Mouse (Mus musculus): Measurements from ENCODE around the gene Ado. TPM values are rescaled to one million over a fixed set of nuclear protein-coding genes. Genes with fewer than 3 reads are reported as not detected.
A peak's percentile ranks its signal among the peaks of the same experiment; 100 is the strongest.

Ado gene
- polyA plus RNA-seq, 1 experiment from 2014 or later, result 69.9 TPM

DNA sequence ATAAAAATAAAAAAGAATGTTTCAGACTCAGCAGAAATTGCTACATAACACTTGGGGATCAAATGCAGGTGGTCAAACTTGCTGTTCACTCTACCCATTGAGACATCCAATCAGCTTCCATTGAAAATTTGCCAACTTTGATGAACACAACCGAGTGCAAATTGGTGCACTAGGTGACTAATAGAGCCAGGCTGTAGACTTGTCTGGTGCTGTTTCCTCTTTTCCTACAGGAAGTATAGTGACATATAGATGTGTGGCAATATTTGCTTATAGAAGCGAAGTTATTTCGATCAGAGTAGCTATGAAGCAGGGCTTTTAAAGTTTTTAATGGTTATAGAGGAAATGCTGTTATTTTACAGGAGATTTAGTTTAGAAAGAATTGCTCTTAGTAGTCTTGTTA lies 30.0 kb downstream of the Ado start:
- ATAC-seq (ENCODE audit: insufficient read depth) (no peak), DNase-seq (no peak)
- Histone ChIP-seq H3K4me1 (ENCODE audit: insufficient read depth) (no peaks in the 10 kb centered on the region), H3K4me3 (ENCODE audit: low read depth, low read length) (no peak overlapping the region), H3K27me3 (ENCODE audit: insufficient read depth, low read length) (no peaks in the 10 kb centered on the region), H3K36me3 (ENCODE audit: insufficient read depth) (no peaks in the 10 kb centered on the region), H3K4me2 (no peak overlapping the region), H3K9ac (no peak overlapping the region), H3K27ac (ENCODE audit: low read depth) (no peak overlapping the region), H3K9me3 (ENCODE audit: low read depth, low read length) (no peaks in the 10 kb centered on the region)
- WGBS, result 79% methylated on average over 3 of the region's 3 CpGs
- TF ChIP-seq CTCF (IDR thresholded peaks at IDR 0.05; ENCODE audit: low read depth), result no peak

DNA sequence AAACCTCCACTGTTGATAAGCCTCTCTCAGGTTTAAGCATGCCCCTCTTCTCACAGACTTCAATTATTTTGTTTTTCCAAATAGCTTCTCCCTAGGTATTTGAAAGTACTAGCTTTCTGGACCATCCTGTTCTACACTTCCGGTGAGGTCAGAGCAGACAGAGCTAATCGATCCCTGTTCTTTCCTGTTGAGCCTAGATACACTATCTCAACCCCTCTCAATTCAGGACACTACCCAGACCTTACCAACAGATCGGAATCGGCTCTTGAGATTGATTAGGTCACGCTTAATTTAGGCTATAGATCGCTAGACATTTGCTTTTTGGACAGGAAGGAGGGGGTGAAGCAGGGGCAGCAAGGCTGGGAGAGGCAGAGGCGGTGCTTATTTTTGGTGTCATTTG lies 35.9 kb downstream of the Ado start:
- Histone ChIP-seq H3K4me3 (ENCODE audit: low read depth, low read length) (no peak overlapping the region), H3K4me2 (no peak overlapping the region), H3K36me3 (ENCODE audit: insufficient read depth) (no peaks in the 10 kb centered on the region), H3K9ac (no peak overlapping the region), H3K27me3 (ENCODE audit: insufficient read depth, low read length) (no peaks in the 10 kb centered on the region), H3K27ac (ENCODE audit: low read depth) (no peak overlapping the region), H3K4me1 (ENCODE audit: insufficient read depth) (no peaks in the 10 kb centered on the region), H3K9me3 (ENCODE audit: low read depth, low read length) (no peaks in the 10 kb centered on the region)
- no peak for ATAC-seq (ENCODE audit: insufficient read depth)
- WGBS, result 54% methylated on average over 7 of the region's 7 CpGs
- no peak for DNase-seq
- TF ChIP-seq CTCF (IDR thresholded peaks at IDR 0.05; ENCODE audit: low read depth), result no peak

DNA sequence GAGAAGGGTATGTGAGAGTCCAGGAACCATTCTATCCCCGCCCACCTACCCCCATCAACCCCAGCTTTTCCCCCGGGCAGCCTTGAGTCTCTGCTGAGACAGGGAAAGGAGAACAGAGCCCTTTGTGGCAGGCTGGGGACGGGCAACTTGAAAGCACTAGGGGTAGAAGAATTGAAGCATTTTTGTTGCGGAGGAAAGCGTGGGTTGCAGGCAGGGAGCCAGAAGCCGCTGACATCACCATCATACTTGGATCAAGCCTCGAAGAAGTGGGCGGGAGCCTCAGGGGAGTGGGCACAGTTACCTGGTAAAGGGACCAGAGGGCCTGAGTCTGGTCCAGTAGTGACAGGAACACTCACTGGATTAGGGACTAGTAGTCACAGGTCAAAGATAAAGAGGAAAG lies 36.5 kb downstream of the Ado start:
- H3K4me1 ChIP-seq (ENCODE audit: insufficient read depth), result no peaks in the 10 kb centered on the region
- H3K36me3 ChIP-seq (ENCODE audit: insufficient read depth), result no peaks in the 10 kb centered on the region
- H3K9me3 ChIP-seq (ENCODE audit: low read depth, low read length), result no peaks in the 10 kb centered on the region
- no peak overlapping the region for H3K9ac ChIP-seq
- TF ChIP-seq CTCF (IDR thresholded peaks at IDR 0.05; ENCODE audit: low read depth), result no peak
- no peak overlapping the region for H3K4me3 ChIP-seq (ENCODE audit: low read depth, low read length)
- 68% methylated on average over 8 of the region's 8 CpGs for WGBS
- no peak overlapping the region for H3K4me2 ChIP-seq
- ATAC-seq (ENCODE audit: insufficient read depth), result no peak
- peak; percentile 23 for DNase-seq
- H3K27me3 ChIP-seq (ENCODE audit: insufficient read depth, low read length), result no peaks in the 10 kb centered on the region
- H3K27ac ChIP-seq (ENCODE audit: low read depth), result no peak overlapping the region

DNA sequence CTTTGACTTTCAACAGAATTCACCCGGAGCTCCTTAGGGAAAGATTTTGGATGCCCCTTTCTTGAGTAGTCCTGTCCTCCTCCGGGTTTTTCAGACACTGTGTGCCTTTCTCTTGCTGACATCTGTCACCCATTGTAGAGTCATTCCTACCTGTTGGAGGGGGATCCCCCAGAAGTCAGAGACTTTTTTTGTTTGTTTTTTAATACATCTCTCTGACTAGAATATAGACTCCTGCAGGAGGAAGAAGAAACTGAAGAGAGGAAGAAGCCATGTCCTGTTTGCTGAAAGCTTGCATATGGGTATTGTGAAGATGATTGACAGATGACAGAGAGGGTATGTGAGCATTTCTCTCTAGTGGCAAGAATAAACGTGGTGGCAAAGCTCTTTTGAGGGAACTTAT lies 43.5 kb downstream of the Ado start:
- DNase-seq, result no peak
- Histone ChIP-seq H3K27ac (ENCODE audit: low read depth) (no peak overlapping the region), H3K4me3 (ENCODE audit: low read depth, low read length) (no peak overlapping the region), H3K4me2 (no peak overlapping the region), H3K4me1 (ENCODE audit: insufficient read depth) (no peaks in the 10 kb centered on the region), H3K36me3 (ENCODE audit: insufficient read depth) (no peaks in the 10 kb centered on the region), H3K9me3 (ENCODE audit: low read depth, low read length) (no peaks in the 10 kb centered on the region), H3K27me3 (ENCODE audit: insufficient read depth, low read length) (no peaks in the 10 kb centered on the region), H3K9ac (no peak overlapping the region)
- 55% methylated on average over 3 of the region's 3 CpGs for WGBS
- no peak for ATAC-seq (ENCODE audit: insufficient read depth)
- TF ChIP-seq CTCF (IDR thresholded peaks at IDR 0.05; ENCODE audit: low read depth), result no peak

DNA sequence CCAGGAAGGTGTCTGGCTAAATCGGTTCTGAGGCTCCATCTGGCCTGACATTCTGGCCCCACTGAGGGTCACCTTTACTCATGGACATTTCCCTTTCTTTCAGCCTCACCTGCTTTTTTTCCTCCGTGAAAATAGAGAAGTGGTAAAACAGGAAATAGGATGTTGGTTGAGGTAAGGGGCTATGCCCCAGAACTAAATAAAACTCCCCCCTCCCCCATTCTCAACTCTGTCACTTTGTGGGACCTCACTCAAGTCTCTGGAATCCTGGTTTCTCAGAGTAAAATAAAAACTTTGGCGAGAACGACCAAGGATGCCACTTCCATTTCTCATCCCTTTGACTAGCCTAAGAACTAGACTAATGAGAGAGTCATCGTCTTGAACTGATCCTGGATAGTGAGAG lies 44.7 kb downstream of the Ado start:
- no peak for TF ChIP-seq CTCF (IDR thresholded peaks at IDR 0.05; ENCODE audit: low read depth)
- Histone ChIP-seq H3K27ac (ENCODE audit: low read depth) (no peak overlapping the region), H3K9ac (no peak overlapping the region), H3K4me3 (ENCODE audit: low read depth, low read length) (no peak overlapping the region), H3K27me3 (ENCODE audit: insufficient read depth, low read length) (no peaks in the 10 kb centered on the region), H3K9me3 (ENCODE audit: low read depth, low read length) (no peaks in the 10 kb centered on the region), H3K4me1 (ENCODE audit: insufficient read depth) (no peaks in the 10 kb centered on the region), H3K36me3 (ENCODE audit: insufficient read depth) (no peaks in the 10 kb centered on the region), H3K4me2 (no peak overlapping the region)
- ATAC-seq (ENCODE audit: insufficient read depth), result no peak
- DNase-seq, result no peak
- 39% methylated on average over 5 of the region's 5 CpGs for WGBS

DNA sequence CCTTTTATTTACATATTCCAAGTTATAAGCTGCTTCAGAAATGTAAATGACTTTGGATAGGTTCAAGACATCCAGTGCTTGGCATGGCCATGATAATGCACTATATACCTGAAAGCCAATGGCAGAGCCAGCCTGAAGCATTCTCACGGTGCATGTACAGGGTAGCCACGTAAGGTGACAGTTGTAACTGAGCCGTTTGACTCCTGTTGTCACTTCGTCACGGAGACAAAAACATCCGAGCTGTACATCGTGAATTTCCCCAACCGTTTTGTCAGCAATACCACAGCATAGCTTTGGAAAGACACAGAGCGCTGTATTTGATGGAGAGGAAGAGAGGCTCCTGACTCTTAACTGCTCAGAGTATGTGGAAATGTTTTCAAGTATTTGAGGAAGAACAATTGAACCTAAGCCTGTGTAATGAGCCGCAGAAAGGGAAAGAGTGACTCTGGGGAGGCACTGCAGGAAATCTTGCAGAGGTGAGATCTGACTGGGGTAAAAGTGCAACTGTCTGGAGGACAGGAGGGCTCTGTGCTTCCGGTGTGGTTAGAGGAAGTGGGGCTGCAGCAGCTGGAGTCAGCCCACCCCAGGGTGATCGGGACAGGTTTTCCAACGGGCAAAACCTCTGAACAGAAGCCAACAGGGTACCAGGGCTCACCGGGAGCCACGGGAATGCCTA lies 45.3 kb downstream of the Ado start:
- no peak overlapping the region for H3K4me3 ChIP-seq (ENCODE audit: low read depth, low read length)
- H3K27me3 ChIP-seq (ENCODE audit: insufficient read depth, low read length), result no peaks in the 10 kb centered on the region
- DNase-seq, result no peak
- no peak overlapping the region for H3K27ac ChIP-seq (ENCODE audit: low read depth)
- no peak for ATAC-seq (ENCODE audit: insufficient read depth)
- no peak for TF ChIP-seq CTCF (IDR thresholded peaks at IDR 0.05; ENCODE audit: low read depth)
- no peaks in the 10 kb centered on the region for H3K9me3 ChIP-seq (ENCODE audit: low read depth, low read length)
- 41% methylated on average over 15 of the region's 15 CpGs for WGBS
- H3K36me3 ChIP-seq (ENCODE audit: insufficient read depth), result no peaks in the 10 kb centered on the region
- no peak overlapping the region for H3K9ac ChIP-seq
- no peak overlapping the region for H3K4me2 ChIP-seq
- H3K4me1 ChIP-seq (ENCODE audit: insufficient read depth), result no peaks in the 10 kb centered on the region

DNA sequence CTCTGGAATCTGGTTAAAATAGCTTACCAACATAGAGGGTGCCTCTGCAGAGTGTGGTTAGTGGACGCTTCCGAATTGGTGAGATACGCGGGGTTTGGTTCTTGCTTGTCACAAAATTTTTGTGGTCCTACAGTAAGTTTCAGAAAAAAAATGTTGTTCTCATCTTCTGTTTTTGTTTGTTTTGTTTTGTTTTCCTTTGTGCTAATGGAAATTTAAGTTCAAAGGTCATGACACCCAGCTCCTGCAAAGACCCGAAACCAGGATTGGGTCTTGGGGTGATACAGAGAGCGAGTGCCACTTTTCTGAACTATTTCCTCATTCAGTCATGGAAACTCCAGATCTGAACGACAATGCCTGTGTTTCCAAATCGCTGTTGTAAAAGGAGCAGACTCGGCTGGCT lies 50.8 kb downstream of the Ado start:
- H3K27ac ChIP-seq (ENCODE audit: low read depth), result no peak overlapping the region
- H3K4me2 ChIP-seq, result no peak overlapping the region
- WGBS, result 89% methylated on average over 9 of the region's 9 CpGs
- no peak overlapping the region for H3K9ac ChIP-seq
- no peak for TF ChIP-seq CTCF (IDR thresholded peaks at IDR 0.05; ENCODE audit: low read depth)
- no peaks in the 10 kb centered on the region for H3K9me3 ChIP-seq (ENCODE audit: low read depth, low read length)
- no peaks in the 10 kb centered on the region for H3K4me1 ChIP-seq (ENCODE audit: insufficient read depth)
- no peaks in the 10 kb centered on the region for H3K36me3 ChIP-seq (ENCODE audit: insufficient read depth)
- no peak overlapping the region for H3K4me3 ChIP-seq (ENCODE audit: low read depth, low read length)
- no peaks in the 10 kb centered on the region for H3K27me3 ChIP-seq (ENCODE audit: insufficient read depth, low read length)
- no peak for DNase-seq
- no peak for ATAC-seq (ENCODE audit: insufficient read depth)

Data from lung, embryonic 14.5 days (tissue).